Mouse (Mus musculus): Measurements from ENCODE around the gene 4930402K13Rik. TPM values are rescaled to one million over a fixed set of nuclear protein-coding genes. Genes with fewer than 3 reads are reported as not detected.
"Not testable (repeated sequence)": the region's sequence is repeated elsewhere in the genome, so short reads cannot be mapped to it uniquely, and the experiment has no call there.

Gene 4930402K13Rik
- not detected in 2 replicates for polyA plus RNA-seq (2012; ENCODE audit: insufficient read depth, insufficient read length, missing spikeins)

- no peak within 1 kb of the TSS for H3K27ac ChIP-seq (ENCODE audit: insufficient read depth, low read depth, low read length)
- H3K4me1 ChIP-seq (ENCODE audit: control insufficient read depth, insufficient read depth, low read length), result no peaks in the 10 kb centered on the region
- H3K4me3 ChIP-seq (ENCODE audit: insufficient read depth, low read length), result no peak within 1 kb of the TSS
- no peak for TF ChIP-seq CTCF (IDR thresholded peaks at IDR 0.05; ENCODE audit: low read depth, low read length)
- TF ChIP-seq POLR2A (IDR thresholded peaks at IDR 0.05; ENCODE audit: borderline replicate concordance, low read depth, low read length), result no peak
Measured at GRCm38 (mm10) chrX:9104262-9104661, at the start of gene 4930402K13Rik. Gene 4930402K13Rik (plus strand): TSS chrX:9104562.

DNA sequence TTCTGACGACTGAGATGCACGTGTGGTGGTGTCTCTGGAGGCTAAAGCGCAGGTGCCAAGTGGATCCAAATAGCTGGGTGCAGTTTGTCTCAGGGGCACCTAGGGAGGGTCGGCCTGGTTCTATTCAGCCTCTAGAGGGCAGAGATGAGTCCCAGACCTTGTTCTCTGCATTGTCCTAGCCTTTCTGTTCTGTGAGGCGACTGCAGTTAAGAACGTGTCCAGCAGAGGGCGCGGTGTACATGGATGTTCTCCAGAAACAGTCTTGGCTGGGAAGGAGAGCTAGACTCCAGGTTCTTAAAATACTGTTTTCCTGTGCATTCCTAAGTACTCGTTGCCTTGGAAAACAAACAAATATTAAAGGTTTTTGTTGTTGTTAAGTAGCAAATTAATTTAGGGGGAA is 43.4 kb upstream of the 4930402K13Rik start:
- not testable (repeated sequence) for H3K4me3 ChIP-seq (ENCODE audit: insufficient read depth, low read length); H3K4me1 ChIP-seq (ENCODE audit: control insufficient read depth, insufficient read depth, low read length); H3K27ac ChIP-seq (ENCODE audit: insufficient read depth, low read depth, low read length)

GRCm38 (mm10) chrX:9062101-9062500 is 42.3 kb upstream of the 4930402K13Rik start:
- Histone ChIP-seq H3K27ac (ENCODE audit: insufficient read depth, low read depth, low read length) (no peak overlapping the region), H3K4me3 (ENCODE audit: insufficient read depth, low read length) (no peak overlapping the region), H3K4me1 (ENCODE audit: control insufficient read depth, insufficient read depth, low read length) (no peaks in the 10 kb centered on the region)
- TF ChIP-seq CTCF (IDR thresholded peaks at IDR 0.05; ENCODE audit: low read depth, low read length), result no peak
- TF ChIP-seq POLR2A (IDR thresholded peaks at IDR 0.05; ENCODE audit: borderline replicate concordance, low read depth, low read length), result no peak

- H3K4me1 ChIP-seq (ENCODE audit: control insufficient read depth, insufficient read depth, low read length); H3K27ac ChIP-seq (ENCODE audit: insufficient read depth, low read depth, low read length); H3K4me3 ChIP-seq (ENCODE audit: insufficient read depth, low read length): not testable (repeated sequence)
Measured at GRCm38 (mm10) chrX:9062715-9063114, 41.6 kb upstream of the 4930402K13Rik start, which contains the start of gene Fthl17f. Gene Fthl17f (plus strand): TSS chrX:9063015.

- not testable (repeated sequence) for H3K27ac ChIP-seq (ENCODE audit: insufficient read depth, low read depth, low read length); H3K4me1 ChIP-seq (ENCODE audit: control insufficient read depth, insufficient read depth, low read length); H3K4me3 ChIP-seq (ENCODE audit: insufficient read depth, low read length)
Measured at GRCm38 (mm10) chrX:9077699-9078098, 26.7 kb upstream of the 4930402K13Rik start.

GRCm38 (mm10) chrX:9095066-9095465 is 9.3 kb upstream of the 4930402K13Rik start:
- not testable (repeated sequence) for H3K4me3 ChIP-seq (ENCODE audit: insufficient read depth, low read length); H3K4me1 ChIP-seq (ENCODE audit: control insufficient read depth, insufficient read depth, low read length); H3K27ac ChIP-seq (ENCODE audit: insufficient read depth, low read depth, low read length)

- Histone ChIP-seq H3K4me1 (ENCODE audit: control insufficient read depth, insufficient read depth, low read length) (no peaks in the 10 kb centered on the region), H3K27ac (ENCODE audit: insufficient read depth, low read depth, low read length) (no peak overlapping the region), H3K4me3 (ENCODE audit: insufficient read depth, low read length) (no peak overlapping the region)
- TF ChIP-seq POLR2A (IDR thresholded peaks at IDR 0.05; ENCODE audit: borderline replicate concordance, low read depth, low read length) (no peak), CTCF (IDR thresholded peaks at IDR 0.05; ENCODE audit: low read depth, low read length) (no peak)
Measured at GRCm38 (mm10) chrX:9110381-9110780, 6.0 kb downstream of the 4930402K13Rik start.

DNA sequence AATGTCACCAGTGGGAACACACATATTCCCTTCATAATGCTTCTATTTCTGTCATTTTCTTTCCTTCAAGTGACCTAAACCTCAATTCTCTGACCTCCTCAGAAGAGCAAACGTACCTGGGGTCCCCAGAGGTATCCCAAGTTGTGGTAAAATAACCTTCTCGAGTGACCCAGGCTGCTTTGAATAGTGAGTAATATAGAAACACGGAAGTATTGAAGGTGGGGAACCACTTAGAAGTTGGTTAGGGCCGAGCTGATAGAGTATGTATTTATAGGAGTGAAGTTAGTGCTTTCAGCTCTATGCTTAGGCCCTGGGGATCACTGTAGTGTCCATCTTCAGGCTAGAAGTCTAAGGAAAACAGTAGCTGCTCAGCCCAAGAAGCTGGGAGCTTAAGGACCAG is 20.6 kb downstream of the 4930402K13Rik start:
- Histone ChIP-seq H3K27ac (ENCODE audit: insufficient read depth, low read depth, low read length) (no peak overlapping the region), H3K4me1 (ENCODE audit: control insufficient read depth, insufficient read depth, low read length) (no peaks in the 10 kb centered on the region), H3K4me3 (ENCODE audit: insufficient read depth, low read length) (no peak overlapping the region)
- TF ChIP-seq CTCF (IDR thresholded peaks at IDR 0.05; ENCODE audit: low read depth, low read length) (no peak), POLR2A (IDR thresholded peaks at IDR 0.05; ENCODE audit: borderline replicate concordance, low read depth, low read length) (no peak)

DNA sequence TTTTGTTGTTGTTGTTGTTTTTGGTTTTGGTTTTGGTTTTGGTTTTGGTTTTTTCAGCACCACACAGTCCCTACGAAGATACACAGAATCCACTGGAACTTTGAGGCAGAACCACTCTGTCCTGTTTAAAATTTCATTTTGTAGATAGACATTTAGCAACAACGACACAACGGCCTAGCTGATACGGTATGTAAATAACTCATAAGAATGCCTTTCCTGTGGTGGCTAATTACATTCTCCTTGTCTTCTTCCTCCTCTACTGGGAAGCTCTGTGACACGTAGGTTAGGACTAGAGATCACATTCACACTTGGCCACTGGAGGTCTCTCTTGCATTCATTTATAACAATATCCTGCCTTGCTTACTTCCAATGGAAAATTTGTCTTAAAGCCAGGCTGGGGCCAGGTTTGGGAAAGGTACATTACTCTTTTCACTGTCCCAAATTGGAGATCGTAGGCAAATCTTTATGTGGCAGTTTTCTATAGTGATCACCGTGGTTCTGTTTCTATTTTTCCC is 24.0 kb downstream of the 4930402K13Rik start:
- Histone ChIP-seq H3K4me3 (ENCODE audit: insufficient read depth, low read length) (0 out of 2 replicates have a peak overlapping the region, but pooled peaks have one; percentile 13), H3K4me1 (ENCODE audit: control insufficient read depth, insufficient read depth, low read length) (no peaks in the 10 kb centered on the region), H3K27ac (ENCODE audit: insufficient read depth, low read depth, low read length) (no peak overlapping the region)
- TF ChIP-seq POLR2A (IDR thresholded peaks at IDR 0.05; ENCODE audit: borderline replicate concordance, low read depth, low read length) (no peak), CTCF (IDR thresholded peaks at IDR 0.05; ENCODE audit: low read depth, low read length) (no peak)

DNA sequence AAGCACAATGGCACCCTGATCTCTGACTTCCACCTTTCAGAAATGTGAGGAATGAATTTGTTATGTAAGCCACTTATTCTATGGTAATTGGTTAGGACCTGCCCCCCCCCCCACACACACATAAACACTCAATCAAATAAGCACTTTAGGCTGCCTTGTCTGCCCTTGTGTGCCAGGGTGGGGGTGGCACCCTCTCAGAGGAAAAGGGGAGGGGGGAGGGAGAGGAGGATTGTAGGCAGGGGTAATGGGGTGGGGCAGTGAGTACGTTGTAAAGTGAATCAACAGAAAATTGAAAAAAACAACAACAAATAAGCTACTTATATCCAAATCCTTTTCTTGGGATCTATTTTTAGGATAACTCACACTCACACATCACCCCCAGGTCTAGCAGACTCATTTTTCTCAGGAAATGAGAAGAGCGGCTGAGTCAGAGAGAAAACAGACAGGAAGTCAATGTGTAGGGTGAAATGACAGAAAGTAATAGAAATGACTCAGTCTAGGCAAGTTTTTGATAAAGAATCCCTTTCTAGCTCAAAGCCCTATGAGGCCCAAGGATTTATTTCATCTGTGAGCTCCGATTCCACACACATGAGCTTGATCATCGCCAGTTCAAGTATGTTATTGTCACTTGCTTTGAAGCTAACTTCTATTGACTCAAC is 35.1 kb downstream of the 4930402K13Rik start:
- Histone ChIP-seq H3K27ac (ENCODE audit: insufficient read depth, low read depth, low read length) (no peak overlapping the region), H3K4me1 (ENCODE audit: control insufficient read depth, insufficient read depth, low read length) (no peaks in the 10 kb centered on the region), H3K4me3 (ENCODE audit: insufficient read depth, low read length) (no peak overlapping the region)
- TF ChIP-seq CTCF (IDR thresholded peaks at IDR 0.05; ENCODE audit: low read depth, low read length) (no peak), POLR2A (IDR thresholded peaks at IDR 0.05; ENCODE audit: borderline replicate concordance, low read depth, low read length) (no peak)

- Histone ChIP-seq H3K4me1 (ENCODE audit: control insufficient read depth, insufficient read depth, low read length) (no peaks in the 10 kb centered on the region), H3K4me3 (ENCODE audit: insufficient read depth, low read length) (no peak overlapping the region), H3K27ac (ENCODE audit: insufficient read depth, low read depth, low read length) (no peak overlapping the region)
- TF ChIP-seq CTCF (IDR thresholded peaks at IDR 0.05; ENCODE audit: low read depth, low read length) (no peak), POLR2A (IDR thresholded peaks at IDR 0.05; ENCODE audit: borderline replicate concordance, low read depth, low read length) (no peak)
Measured at GRCm38 (mm10) chrX:9142669-9143068, 38.3 kb downstream of the 4930402K13Rik start.

Other genes with a start within 250 kb of the 4930402K13Rik start
- gene Gm5751, start 230.3 kb upstream of the 4930402K13Rik start, polyA plus RNA-seq (2012; ENCODE audit: insufficient read depth, insufficient read length, missing spikeins), result not detected in 2 replicates
- gene B630019K06Rik, start 212.2 kb upstream of the 4930402K13Rik start, polyA plus RNA-seq (2012; ENCODE audit: insufficient read depth, insufficient read length, missing spikeins), result 1.3 and 2.7 TPM in 2 replicates
- gene Fthl17b, start 141.6 kb upstream of the 4930402K13Rik start, polyA plus RNA-seq (2012; ENCODE audit: insufficient read depth, insufficient read length, missing spikeins), result not detected in 2 replicates
- not detected in 2 replicates for gene Fthl17c, start 128.0 kb upstream of the 4930402K13Rik start, polyA plus RNA-seq (2012; ENCODE audit: insufficient read depth, insufficient read length, missing spikeins)
- gene Fthl17d, start 117.8 kb upstream of the 4930402K13Rik start, polyA plus RNA-seq (2012; ENCODE audit: insufficient read depth, insufficient read length, missing spikeins), result not detected in 2 replicates
- not detected in 2 replicates for gene Fthl17e, start 71.1 kb upstream of the 4930402K13Rik start, polyA plus RNA-seq (2012; ENCODE audit: insufficient read depth, insufficient read length, missing spikeins)
- gene Fthl17f, start 41.5 kb upstream of the 4930402K13Rik start, polyA plus RNA-seq (2012; ENCODE audit: insufficient read depth, insufficient read length, missing spikeins), result not detected in 2 replicates
- gene Lancl3, start 95.3 kb downstream of the 4930402K13Rik start, polyA plus RNA-seq (2012; ENCODE audit: insufficient read depth, insufficient read length, missing spikeins), result not detected in 2 replicates
- not detected in 2 replicates for gene Gm14862, start 152.3 kb downstream of the 4930402K13Rik start, polyA plus RNA-seq (2012; ENCODE audit: insufficient read depth, insufficient read length, missing spikeins)
- 0.84 and 0.92 TPM in 2 replicates for gene Xk, start 168.2 kb downstream of the 4930402K13Rik start, polyA plus RNA-seq (2012; ENCODE audit: insufficient read depth, insufficient read length, missing spikeins)
- gene H2al1m, start 179.2 kb downstream of the 4930402K13Rik start, polyA plus RNA-seq (2012; ENCODE audit: insufficient read depth, insufficient read length, missing spikeins), result not detected in 2 replicates
- not detected in 2 replicates for gene H2al1k, start 246.1 kb downstream of the 4930402K13Rik start, polyA plus RNA-seq (2012; ENCODE audit: insufficient read depth, insufficient read length, missing spikeins)